Mouse (Mus musculus) kidney, adult 2 months (tissue): ENCODE measurements around the gene Doc2b.

Experiments
- CTCF ChIP-seq: fragments of 200-500 bp; conservative IDR thresholded peaks from 2 replicates; pipeline ENCODE4 v1.5.1; 2011; ENCODE audit warnings: low read depth, mild to moderate bottlenecking, control low read depth, low read length, moderate library complexity, mixed read lengths; ENCODE audit not compliant: insufficient read depth, insufficient read length
- POLR2A ChIP-seq: fragments of 200-500 bp; IDR thresholded peaks from one replicate; pipeline ENCODE4 v1.6.1; 2011; ENCODE audit warnings: low read depth, low read length, control low read depth

DNA sequence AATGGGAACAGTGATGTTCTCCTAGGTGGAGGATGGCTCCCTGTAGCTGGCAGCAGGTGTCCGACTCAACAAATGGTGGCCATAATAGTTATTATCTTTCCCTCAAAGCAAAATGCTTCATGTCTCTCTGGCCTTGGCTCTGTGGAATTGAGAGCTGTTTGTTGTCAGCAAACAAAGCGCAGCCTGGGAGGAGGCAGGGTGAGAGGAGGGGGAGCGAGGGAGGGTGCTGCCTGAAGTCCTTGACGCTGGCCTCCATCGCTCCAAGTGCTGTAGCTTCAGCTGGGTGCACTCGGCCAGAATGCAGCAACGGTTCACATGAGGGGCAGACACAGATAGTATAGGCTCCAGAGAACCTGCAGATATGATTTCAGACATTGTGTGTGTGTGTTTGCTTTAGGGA lies 27.7 kb upstream of the Doc2b start:
- no peak for TF ChIP-seq CTCF
- no peak for TF ChIP-seq POLR2A
